Mouse (Mus musculus): ENCODE results near the gene Arhgef38. TPM values are rescaled to one million over a fixed set of nuclear protein-coding genes. Genes with fewer than 3 reads are reported as not detected.

Gene Arhgef38
- total RNA-seq, 2 experiments from 2014 or later, result not detected

- no peak for ATAC-seq (replicated peaks; ENCODE audit: low FRiP score, poor library complexity, severe bottlenecking)
Observed at GRCm38 (mm10) chr3:133169737-133170136, 65.0 kb downstream of the Arhgef38 start.

GRCm38 (mm10) chr3:133167550-133167949 lies 67.2 kb downstream of the Arhgef38 start:
- ATAC-seq (replicated peaks; ENCODE audit: low FRiP score, poor library complexity, severe bottlenecking), result no peak

- no peak for ATAC-seq (replicated peaks; ENCODE audit: low FRiP score, poor library complexity, severe bottlenecking)
Observed at GRCm38 (mm10) chr3:133165130-133165529, 69.6 kb downstream of the Arhgef38 start.

GRCm38 (mm10) chr3:133163913-133164406 lies 70.8 kb downstream of the Arhgef38 start:
- no peak for ATAC-seq (replicated peaks; ENCODE audit: low FRiP score, poor library complexity, severe bottlenecking)

- no peak for ATAC-seq (replicated peaks; ENCODE audit: low FRiP score, poor library complexity, severe bottlenecking)
Observed at GRCm38 (mm10) chr3:133163174-133163573, 71.6 kb downstream of the Arhgef38 start.

GRCm38 (mm10) chr3:133161407-133161806 lies 73.3 kb downstream of the Arhgef38 start:
- no peak for ATAC-seq (replicated peaks; ENCODE audit: low FRiP score, poor library complexity, severe bottlenecking)

- ATAC-seq (replicated peaks; ENCODE audit: low FRiP score, poor library complexity, severe bottlenecking), result no peak
Observed at GRCm38 (mm10) chr3:133158260-133158659, 76.5 kb downstream of the Arhgef38 start.

- ATAC-seq (replicated peaks; ENCODE audit: low FRiP score, poor library complexity, severe bottlenecking), result no peak
Observed at GRCm38 (mm10) chr3:133154683-133155082, 80.1 kb downstream of the Arhgef38 start.

- no peak for ATAC-seq (replicated peaks; ENCODE audit: low FRiP score, poor library complexity, severe bottlenecking)
Observed at GRCm38 (mm10) chr3:133153629-133154028, 81.1 kb downstream of the Arhgef38 start.

- ATAC-seq (replicated peaks; ENCODE audit: low FRiP score, poor library complexity, severe bottlenecking), result no peak
Observed at GRCm38 (mm10) chr3:133152831-133153230, 81.9 kb downstream of the Arhgef38 start.

GRCm38 (mm10) chr3:133151629-133152028 lies 83.1 kb downstream of the Arhgef38 start:
- no peak for ATAC-seq (replicated peaks; ENCODE audit: low FRiP score, poor library complexity, severe bottlenecking)

GRCm38 (mm10) chr3:133144511-133145147 lies 90.1 kb downstream of the Arhgef38 start:
- ATAC-seq (replicated peaks; ENCODE audit: low FRiP score, poor library complexity, severe bottlenecking), result no peak

GRCm38 (mm10) chr3:133141877-133142276 lies 92.9 kb downstream of the Arhgef38 start:
- ATAC-seq (replicated peaks; ENCODE audit: low FRiP score, poor library complexity, severe bottlenecking), result no peak; the same call in 1 of the 2 replicates

GRCm38 (mm10) chr3:133132611-133133010 lies 102.1 kb downstream of the Arhgef38 start:
- no peak for ATAC-seq (replicated peaks; ENCODE audit: low FRiP score, poor library complexity, severe bottlenecking)

GRCm38 (mm10) chr3:133131372-133131771 lies 103.4 kb downstream of the Arhgef38 start:
- ATAC-seq (replicated peaks; ENCODE audit: low FRiP score, poor library complexity, severe bottlenecking), result no peak

- no peak for ATAC-seq (replicated peaks; ENCODE audit: low FRiP score, poor library complexity, severe bottlenecking)
Observed at GRCm38 (mm10) chr3:133113281-133113680, 121.5 kb downstream of the Arhgef38 start.

GRCm38 (mm10) chr3:133111741-133112140 lies 123.0 kb downstream of the Arhgef38 start:
- no peak for ATAC-seq (replicated peaks; ENCODE audit: low FRiP score, poor library complexity, severe bottlenecking)

- no peak for ATAC-seq (replicated peaks; ENCODE audit: low FRiP score, poor library complexity, severe bottlenecking)
Observed at GRCm38 (mm10) chr3:133109844-133110243, 124.9 kb downstream of the Arhgef38 start.

- no peak for ATAC-seq (replicated peaks; ENCODE audit: low FRiP score, poor library complexity, severe bottlenecking)
Observed at GRCm38 (mm10) chr3:133108731-133109130, 126.0 kb downstream of the Arhgef38 start.

- ATAC-seq (replicated peaks; ENCODE audit: low FRiP score, poor library complexity, severe bottlenecking), result no peak
Observed at GRCm38 (mm10) chr3:133104436-133104835, 130.3 kb downstream of the Arhgef38 start.

- ATAC-seq (replicated peaks; ENCODE audit: low FRiP score, poor library complexity, severe bottlenecking), result no peak
Observed at GRCm38 (mm10) chr3:133103768-133104167, 131.0 kb downstream of the Arhgef38 start.

- no peak for ATAC-seq (replicated peaks; ENCODE audit: low FRiP score, poor library complexity, severe bottlenecking)
Observed at GRCm38 (mm10) chr3:133098909-133099308, 135.8 kb downstream of the Arhgef38 start.

Data from erythroid progenitor cell, adult 5-6 weeks (primary cell).